Mouse (Mus musculus) fat pad, adult 2 months (tissue): ENCODE measurements around the gene Aars.
"Not testable (repeated sequence)": the region's sequence is repeated elsewhere in the genome, so short reads cannot be mapped to it uniquely, and the experiment has no call there.

ENCODE experiments used
- DNase-seq: peaks from one replicate; pipeline ENCODE4 v3.0.0-alpha.2; 2011; ENCODE audit warnings: low read depth, low spot score; ENCODE audit errors: extremely low read depth

The Aars gene

GRCm38 (mm10) chr8:111032916-111033315 lies at the start of gene Aars:
Aars (plus strand) TSS chr8:111033144.
- no peak for DNase-seq

GRCm38 (mm10) chr8:110987805-110988744 lies 44.9 kb upstream of the Aars start:
- no peak for DNase-seq

GRCm38 (mm10) chr8:110990017-110990416 lies 42.9 kb upstream of the Aars start:
- no peak for DNase-seq

GRCm38 (mm10) chr8:110996641-110997430 lies 36.1 kb upstream of the Aars start:
- DNase-seq = no peak

GRCm38 (mm10) chr8:110997547-110998531 lies 35.1 kb upstream of the Aars start, which contains the start of gene Ddx19a:
Ddx19a (minus strand) TSS chr8:110997800.
- DNase-seq = no peak

GRCm38 (mm10) chr8:111010230-111010991 lies 22.5 kb upstream of the Aars start:
- not testable (repeated sequence) for DNase-seq

- not testable (repeated sequence) for DNase-seq
These were observed 6.3 kb upstream of the Aars start for GRCm38 (mm10) chr8:111026609-111027008.

GRCm38 (mm10) chr8:111027391-111027937 lies 5.5 kb upstream of the Aars start:
- no peak for DNase-seq

- no peak for DNase-seq
These were observed 3.4 kb upstream of the Aars start for GRCm38 (mm10) chr8:111029589-111029988.

GRCm38 (mm10) chr8:111030045-111030444 lies 2.9 kb upstream of the Aars start:
- no peak for DNase-seq

GRCm38 (mm10) chr8:111031572-111031971 lies 1.4 kb upstream of the Aars start, which contains the start of gene Ddx19b:
Ddx19b (minus strand) TSS chr8:111031751.
- DNase-seq = no peak

GRCm38 (mm10) chr8:111033482-111034215 lies 705 bp downstream of the Aars start:
- DNase-seq = peak; percentile 98

- no peak for DNase-seq
These were observed 1.3 kb downstream of the Aars start for GRCm38 (mm10) chr8:111034276-111034675.

- no peak for DNase-seq
These were observed 3.6 kb downstream of the Aars start for GRCm38 (mm10) chr8:111036591-111036990.

GRCm38 (mm10) chr8:111042546-111042945 lies 9.6 kb downstream of the Aars start:
- DNase-seq = no peak

GRCm38 (mm10) chr8:111044003-111044734 lies 11.2 kb downstream of the Aars start:
- DNase-seq = no peak

- DNase-seq = no peak
These were observed 15.8 kb downstream of the Aars start for GRCm38 (mm10) chr8:111048694-111049093.

- no peak for DNase-seq
These were observed 16.2 kb downstream of the Aars start for GRCm38 (mm10) chr8:111049106-111049505.
